Mouse (Mus musculus): ENCODE measurements around the gene Rwdd1. TPM values are rescaled to one million over a fixed set of nuclear protein-coding genes. Genes with fewer than 3 reads are reported as not detected.

The Rwdd1 gene
- 118 and 125 TPM in 2 replicates for polyA plus RNA-seq (2015; fragmentation: Nextera tagmentation; extraction: Ambion mirVana)

DNA sequence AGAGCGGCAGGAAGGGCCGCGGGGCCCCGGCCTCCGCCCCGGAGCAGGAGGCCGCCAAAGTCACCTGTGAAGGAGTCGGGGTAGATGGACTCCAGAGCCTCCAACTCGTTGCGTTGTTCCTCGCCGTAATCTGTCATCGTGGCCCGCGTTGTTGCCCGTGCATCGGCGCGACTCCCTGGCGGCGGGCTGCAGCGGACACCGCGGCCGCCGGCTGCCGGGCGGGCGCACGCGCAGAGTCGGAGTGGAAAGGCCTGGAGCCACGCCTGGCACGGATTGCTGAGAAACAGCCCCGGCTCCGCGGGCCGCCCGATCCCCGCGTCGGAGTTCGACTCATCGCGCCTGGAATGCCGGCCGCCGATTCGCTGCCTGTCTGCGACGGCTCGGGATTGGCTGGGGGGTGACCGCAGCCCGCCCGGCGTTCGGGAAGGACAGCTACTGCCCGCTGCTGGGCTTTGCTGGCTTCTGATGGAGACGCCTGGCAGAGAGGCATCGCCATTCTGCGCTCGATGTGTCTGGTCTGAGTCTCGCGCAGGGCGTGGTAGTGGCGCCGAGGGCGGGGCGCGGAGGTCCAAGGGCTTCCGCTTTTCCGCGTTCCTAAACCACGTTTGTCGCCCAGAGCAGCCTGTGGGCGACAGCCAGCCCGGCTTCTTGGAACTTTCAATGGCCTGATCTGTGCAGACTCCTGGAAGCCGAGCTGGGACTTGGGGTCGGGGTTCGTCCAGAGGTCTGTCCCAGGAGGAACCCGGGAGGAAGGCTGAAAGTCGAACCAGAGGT is at the start of gene Rwdd1:
Rwdd1 (minus strand) TSS at position 323 of the 774 bp plus-strand sequence.
- H3K4me1 ChIP-seq (ENCODE audit: control insufficient read depth, insufficient read depth, low read length) = peaks cover 19% of the 10 kb centered on the region
- under 1% methylated on average over 81 of the region's 82 CpGs for WGBS
- peak within 1 kb of the TSS; percentile 77 for H3K4me2 ChIP-seq (ENCODE audit: low read length)
- peak within 1 kb of the TSS; percentile 90 for H3K27ac ChIP-seq (ENCODE audit: low read length)
- ATAC-seq = peak; percentile 100
- peak within 1 kb of the TSS; percentile 80 for H3K4me3 ChIP-seq (ENCODE audit: low read depth, low read length)
- no peaks in the 10 kb centered on the region for H3K27me3 ChIP-seq (ENCODE audit: control insufficient read depth, insufficient read depth, low read depth, low read length)
- no peaks in the 10 kb centered on the region for H3K36me3 ChIP-seq (ENCODE audit: control insufficient read depth, insufficient read depth, low read length)
- peak within 1 kb of the TSS; percentile 85 for H3K9ac ChIP-seq (ENCODE audit: low read depth, low read length)
- H3K9me3 ChIP-seq (replicated peaks; ENCODE audit: control insufficient read depth, low read length, poor library complexity, severe bottlenecking) = no peaks in the 10 kb centered on the region

DNA sequence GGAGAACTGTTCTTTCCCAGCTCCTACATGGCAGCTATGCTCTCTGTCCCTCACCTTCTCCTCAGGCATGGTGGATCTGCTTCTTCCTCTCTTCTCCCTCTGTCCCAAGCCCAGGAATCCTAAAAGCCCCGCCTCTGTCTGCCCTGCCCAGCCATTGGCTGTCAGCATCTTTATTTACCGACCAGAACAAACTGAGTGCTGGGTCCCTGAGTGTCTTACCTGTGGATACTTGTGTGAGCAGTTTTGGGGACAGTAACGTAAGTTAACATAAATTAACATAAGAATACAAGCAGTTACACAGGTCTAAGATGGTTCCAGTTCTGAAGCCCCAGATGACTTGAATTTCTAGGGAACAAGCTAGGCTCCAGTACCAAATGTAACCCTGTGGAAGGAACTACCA is 47.2 kb upstream of the Rwdd1 start:
- WGBS = 49% methylated on average over 3 of the region's 3 CpGs
- H3K36me3 ChIP-seq (ENCODE audit: control insufficient read depth, insufficient read depth, low read length) = no peaks in the 10 kb centered on the region
- no peak overlapping the region for H3K4me3 ChIP-seq (ENCODE audit: low read depth, low read length)
- H3K4me1 ChIP-seq (ENCODE audit: control insufficient read depth, insufficient read depth, low read length) = no peaks in the 10 kb centered on the region
- no peak overlapping the region for H3K9ac ChIP-seq (ENCODE audit: low read depth, low read length)
- H3K4me2 ChIP-seq (ENCODE audit: low read length) = no peak overlapping the region
- H3K27ac ChIP-seq (ENCODE audit: low read length) = no peak overlapping the region
- H3K27me3 ChIP-seq (ENCODE audit: control insufficient read depth, insufficient read depth, low read depth, low read length) = no peaks in the 10 kb centered on the region
- no peaks in the 10 kb centered on the region for H3K9me3 ChIP-seq (replicated peaks; ENCODE audit: control insufficient read depth, low read length, poor library complexity, severe bottlenecking)
- no peak for ATAC-seq

DNA sequence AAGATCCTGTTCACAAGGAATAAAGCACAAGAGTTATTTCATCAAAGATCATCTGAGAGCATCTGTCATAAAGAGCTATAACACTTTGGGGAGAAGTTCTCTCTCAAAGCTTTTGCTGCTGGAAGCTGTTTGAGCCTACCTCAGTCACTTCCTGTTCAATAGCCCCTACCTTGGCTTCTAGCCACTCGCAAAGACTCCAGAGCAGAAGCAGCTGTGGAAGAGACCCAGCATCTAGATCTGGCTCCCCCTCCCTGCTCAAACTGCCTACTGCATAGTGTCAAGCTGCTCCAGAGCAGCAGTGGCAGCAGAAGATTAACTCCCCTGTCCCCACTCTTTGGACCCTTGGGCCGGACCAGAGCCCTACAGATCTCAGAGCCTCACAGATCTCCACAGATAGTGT is 34.6 kb upstream of the Rwdd1 start:
- 89% methylated on average over 2 of the region's 2 CpGs for WGBS
- no peaks in the 10 kb centered on the region for H3K27me3 ChIP-seq (ENCODE audit: control insufficient read depth, insufficient read depth, low read depth, low read length)

DNA sequence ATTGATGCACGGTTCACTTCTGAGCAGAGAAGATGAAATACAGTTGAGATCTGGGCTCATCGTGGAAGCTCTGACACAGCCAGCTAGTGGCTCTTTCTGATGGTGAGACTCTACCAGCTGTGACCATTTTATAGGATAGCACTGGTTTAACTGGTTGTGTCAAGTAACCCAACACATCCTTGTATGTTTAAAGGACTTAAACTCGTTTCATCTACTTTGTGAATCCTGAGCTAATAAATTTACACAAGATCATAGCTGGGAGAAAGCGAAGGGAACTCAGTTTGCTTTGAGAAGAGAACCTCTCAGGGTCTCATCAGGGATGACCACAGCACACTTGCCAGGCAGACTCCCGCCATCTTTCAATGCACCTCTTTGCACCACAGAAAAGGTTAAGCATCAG is 24.8 kb upstream of the Rwdd1 start, which contains the start of gene Calhm4:
Calhm4 (minus strand) TSS at position 101 of the 400 bp plus-strand sequence.
- Histone ChIP-seq H3K9me3 (replicated peaks; ENCODE audit: control insufficient read depth, low read length, poor library complexity, severe bottlenecking) (no peaks in the 10 kb centered on the region), H3K27ac (ENCODE audit: low read length) (no peak within 1 kb of the TSS), H3K4me2 (ENCODE audit: low read length) (no peak within 1 kb of the TSS), H3K36me3 (ENCODE audit: control insufficient read depth, insufficient read depth, low read length) (no peaks in the 10 kb centered on the region), H3K4me1 (ENCODE audit: control insufficient read depth, insufficient read depth, low read length) (no peaks in the 10 kb centered on the region), H3K9ac (ENCODE audit: low read depth, low read length) (no peak within 1 kb of the TSS), H3K27me3 (ENCODE audit: control insufficient read depth, insufficient read depth, low read depth, low read length) (no peaks in the 10 kb centered on the region), H3K4me3 (ENCODE audit: low read depth, low read length) (no peak within 1 kb of the TSS)
- no peak for ATAC-seq
- 89% methylated on average over 5 of the region's 5 CpGs for WGBS

More for the DNA sequence above, 34.6 kb upstream of the Rwdd1 start:
- no peak for ATAC-seq
- H3K9me3 ChIP-seq (replicated peaks; ENCODE audit: control insufficient read depth, low read length, poor library complexity, severe bottlenecking) = no peaks in the 10 kb centered on the region
- H3K4me2 ChIP-seq (ENCODE audit: low read length) = no peak overlapping the region
- H3K4me3 ChIP-seq (ENCODE audit: low read depth, low read length) = no peak overlapping the region
- H3K27ac ChIP-seq (ENCODE audit: low read length) = no peak overlapping the region
- H3K36me3 ChIP-seq (ENCODE audit: control insufficient read depth, insufficient read depth, low read length) = no peaks in the 10 kb centered on the region
- no peak overlapping the region for H3K9ac ChIP-seq (ENCODE audit: low read depth, low read length)
- no peaks in the 10 kb centered on the region for H3K4me1 ChIP-seq (ENCODE audit: control insufficient read depth, insufficient read depth, low read length)

DNA sequence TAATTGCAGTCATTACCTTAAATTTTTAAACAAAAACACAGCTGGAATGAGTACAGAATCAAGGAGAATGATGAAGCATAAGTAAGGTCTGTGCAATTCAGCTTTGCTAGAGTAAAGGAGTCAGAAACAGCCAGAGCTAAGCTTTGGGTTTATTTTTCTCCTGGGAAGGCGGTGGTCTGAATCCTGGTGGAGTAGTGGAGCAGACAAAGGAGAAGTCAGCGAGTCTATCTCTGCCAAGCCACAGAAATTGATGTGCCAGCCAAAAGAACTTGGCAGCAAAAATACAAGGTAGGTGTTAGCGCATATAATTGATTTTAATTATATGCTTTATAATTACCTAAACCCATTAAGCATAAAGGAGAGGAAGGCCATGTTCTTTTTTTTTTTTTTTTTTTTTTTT is 18.0 kb upstream of the Rwdd1 start, which contains the start of gene Trappc3l:
Trappc3l (plus strand) TSS at position 197 of the 400 bp plus-strand sequence.
- H3K4me3 ChIP-seq (ENCODE audit: low read depth, low read length) = no peak within 1 kb of the TSS
- no peak within 1 kb of the TSS for H3K9ac ChIP-seq (ENCODE audit: low read depth, low read length)
- no peaks in the 10 kb centered on the region for H3K36me3 ChIP-seq (ENCODE audit: control insufficient read depth, insufficient read depth, low read length)
- no peak for ATAC-seq
- no peak within 1 kb of the TSS for H3K27ac ChIP-seq (ENCODE audit: low read length)
- 74% methylated on average over 3 of the region's 3 CpGs for WGBS
- no peaks in the 10 kb centered on the region for H3K9me3 ChIP-seq (replicated peaks; ENCODE audit: control insufficient read depth, low read length, poor library complexity, severe bottlenecking)
- 0 out of 2 replicates have a peak, but pooled peaks cover 2% of the 10 kb centered on the region for H3K4me1 ChIP-seq (ENCODE audit: control insufficient read depth, insufficient read depth, low read length)
- H3K27me3 ChIP-seq (ENCODE audit: control insufficient read depth, insufficient read depth, low read depth, low read length) = no peaks in the 10 kb centered on the region
- no peak within 1 kb of the TSS for H3K4me2 ChIP-seq (ENCODE audit: low read length)

DNA sequence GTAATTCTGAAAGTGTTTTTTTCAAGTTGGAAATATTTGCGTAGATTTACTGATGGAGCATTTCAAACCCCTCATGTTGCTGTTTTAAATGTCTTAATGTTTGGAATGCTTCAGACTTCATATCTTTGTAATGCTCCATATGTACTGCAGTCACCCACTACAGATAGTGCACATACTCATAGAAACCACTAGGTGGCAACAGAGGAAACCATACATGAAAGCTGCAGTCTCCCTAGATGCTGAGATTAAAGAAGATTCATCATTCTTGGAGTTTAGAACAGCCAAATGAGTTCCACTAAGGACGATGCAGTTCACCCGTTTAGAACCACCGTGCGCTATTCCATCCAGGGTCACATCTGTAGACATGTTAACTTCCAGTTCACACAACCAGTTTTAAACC is 17.2 kb upstream of the Rwdd1 start:
- H3K4me2 ChIP-seq (ENCODE audit: low read length) = no peak overlapping the region
- H3K9ac ChIP-seq (ENCODE audit: low read depth, low read length) = no peak overlapping the region
- peak; percentile 87 for ATAC-seq
- no peak overlapping the region for H3K27ac ChIP-seq (ENCODE audit: low read length)
- WGBS = 18% methylated on average over 5 of the region's 5 CpGs
- H3K27me3 ChIP-seq (ENCODE audit: control insufficient read depth, insufficient read depth, low read depth, low read length) = no peaks in the 10 kb centered on the region
- no peaks in the 10 kb centered on the region for H3K36me3 ChIP-seq (ENCODE audit: control insufficient read depth, insufficient read depth, low read length)
- 0 out of 2 replicates have a peak, but pooled peaks cover 2% of the 10 kb centered on the region for H3K4me1 ChIP-seq (ENCODE audit: control insufficient read depth, insufficient read depth, low read length)
- no peak overlapping the region for H3K4me3 ChIP-seq (ENCODE audit: low read depth, low read length)
- H3K9me3 ChIP-seq (replicated peaks; ENCODE audit: control insufficient read depth, low read length, poor library complexity, severe bottlenecking) = no peaks in the 10 kb centered on the region

DNA sequence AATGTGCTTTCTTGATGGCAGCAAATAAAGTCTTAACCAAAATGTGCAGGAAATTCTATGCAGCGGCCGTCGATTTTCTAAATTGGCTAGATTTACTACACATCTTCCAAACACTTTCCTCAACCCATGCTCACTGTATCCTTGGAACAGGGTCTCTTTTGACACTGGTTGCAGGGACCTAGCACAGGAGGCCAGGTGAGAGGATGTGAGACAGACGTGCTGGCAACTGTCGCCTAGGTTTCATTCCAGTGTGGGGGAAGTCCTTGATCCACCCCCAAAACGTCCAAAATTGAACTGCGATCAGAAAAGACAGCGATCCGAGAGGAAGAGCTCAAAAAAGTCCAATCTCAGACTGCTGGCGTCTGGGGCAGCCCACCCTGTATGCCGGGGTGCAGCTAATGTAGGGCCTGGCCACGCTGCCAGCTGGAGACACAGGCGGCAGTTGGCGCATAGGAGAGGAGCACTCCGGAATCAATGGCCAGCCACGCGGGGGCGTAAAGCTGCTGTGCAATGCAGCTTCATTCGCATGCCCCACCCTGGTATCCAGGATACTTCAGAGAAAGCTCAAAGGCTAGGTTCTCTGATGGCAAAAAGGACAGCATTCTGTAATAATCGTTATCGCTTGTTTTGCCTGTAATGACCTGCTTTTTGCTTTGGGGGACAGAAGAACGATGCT is 14.3 kb upstream of the Rwdd1 start:
- peak overlapping the region; percentile 57 for H3K9ac ChIP-seq (ENCODE audit: low read depth, low read length)
- no peaks in the 10 kb centered on the region for H3K9me3 ChIP-seq (replicated peaks; ENCODE audit: control insufficient read depth, low read length, poor library complexity, severe bottlenecking)
- H3K27ac ChIP-seq (ENCODE audit: low read length) = no peak overlapping the region
- H3K4me2 ChIP-seq (ENCODE audit: low read length) = peak overlapping the region; percentile 51
- ATAC-seq = peak; percentile 93
- peak overlapping the region; percentile 22; the same call in 1 of the 2 replicates for H3K4me3 ChIP-seq (ENCODE audit: low read depth, low read length)
- H3K4me1 ChIP-seq (ENCODE audit: control insufficient read depth, insufficient read depth, low read length) = 0 out of 2 replicates have a peak, but pooled peaks cover 2% of the 10 kb centered on the region
- WGBS = 21% methylated on average over 22 of the region's 22 CpGs
- no peaks in the 10 kb centered on the region for H3K36me3 ChIP-seq (ENCODE audit: control insufficient read depth, insufficient read depth, low read length)
- no peaks in the 10 kb centered on the region for H3K27me3 ChIP-seq (ENCODE audit: control insufficient read depth, insufficient read depth, low read depth, low read length)

DNA sequence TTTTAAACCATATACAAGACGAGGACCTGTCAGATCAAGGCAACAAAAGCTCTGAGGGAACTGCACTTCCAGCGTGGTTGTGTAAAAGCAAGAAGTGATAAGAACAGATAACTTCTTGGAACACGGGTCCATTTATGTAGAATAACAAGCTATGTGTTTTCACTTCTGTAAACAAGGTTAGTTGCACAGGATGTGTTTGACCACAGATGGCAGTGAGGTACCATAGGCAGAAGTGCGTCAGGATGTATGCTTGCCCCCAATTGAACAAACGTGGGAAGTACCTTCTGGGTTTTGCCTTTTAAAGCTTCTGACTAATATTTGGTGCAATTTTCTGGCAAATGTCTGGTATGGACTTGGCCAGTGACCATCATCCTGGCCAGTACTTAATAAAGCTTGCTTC is 10.9 kb upstream of the Rwdd1 start:
- Histone ChIP-seq H3K27ac (ENCODE audit: low read length) (no peak overlapping the region), H3K4me1 (ENCODE audit: control insufficient read depth, insufficient read depth, low read length) (0 out of 2 replicates have a peak, but pooled peaks cover 2% of the 10 kb centered on the region), H3K4me3 (ENCODE audit: low read depth, low read length) (no peak overlapping the region), H3K9ac (ENCODE audit: low read depth, low read length) (no peak overlapping the region), H3K27me3 (ENCODE audit: control insufficient read depth, insufficient read depth, low read depth, low read length) (no peaks in the 10 kb centered on the region), H3K36me3 (ENCODE audit: control insufficient read depth, insufficient read depth, low read length) (no peaks in the 10 kb centered on the region), H3K9me3 (replicated peaks; ENCODE audit: control insufficient read depth, low read length, poor library complexity, severe bottlenecking) (no peaks in the 10 kb centered on the region), H3K4me2 (ENCODE audit: low read length) (no peak overlapping the region)
- WGBS = 80% methylated on average over 5 of the region's 5 CpGs
- ATAC-seq = no peak

Data from midbrain, embryonic 16.5 days (tissue).